Mouse (Mus musculus) ovary, adult 18-20 months (tissue): ENCODE measurements around the gene Zswim2.
"Not testable (repeated sequence)": the region's sequence is repeated elsewhere in the genome, so short reads cannot be mapped to it uniquely, and the experiment has no call there.

Experiments
- DNase-seq: peaks from one replicate; pipeline ENCODE4 v3.0.0; 2022; ENCODE audit warnings: low spot score, mixed read lengths

The Zswim2 gene

GRCm38 (mm10) chr2:83940931-83941361 is at the start of gene Zswim2:
TSS of gene Zswim2 (minus strand) at chr2:83941228.
- DNase-seq, result peak; percentile 36

DNA sequence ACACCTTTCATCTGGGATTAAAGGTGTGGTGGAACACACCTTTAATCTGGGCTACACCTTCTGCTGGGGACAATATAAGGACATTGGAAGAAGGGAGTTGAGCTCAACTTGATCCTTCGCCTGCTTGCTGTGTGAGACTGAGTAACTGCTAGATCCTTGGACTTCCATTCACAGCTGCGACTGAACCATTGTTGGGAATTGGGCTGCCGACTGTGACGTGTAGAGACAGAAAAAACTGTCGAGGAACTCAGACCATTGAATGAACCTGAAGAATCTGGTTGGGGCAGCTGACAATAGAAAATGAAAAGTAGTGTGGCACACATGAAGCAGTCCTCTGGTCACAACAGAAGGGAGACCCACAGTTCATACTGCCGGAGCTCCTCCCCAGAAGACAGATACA is 49.2 kb upstream of the Zswim2 start, which contains the start of gene Gm13691:
Gm13691 (plus strand) TSS at position 301 of the 400 bp plus-strand sequence.
- DNase-seq, result not testable (repeated sequence)

DNA sequence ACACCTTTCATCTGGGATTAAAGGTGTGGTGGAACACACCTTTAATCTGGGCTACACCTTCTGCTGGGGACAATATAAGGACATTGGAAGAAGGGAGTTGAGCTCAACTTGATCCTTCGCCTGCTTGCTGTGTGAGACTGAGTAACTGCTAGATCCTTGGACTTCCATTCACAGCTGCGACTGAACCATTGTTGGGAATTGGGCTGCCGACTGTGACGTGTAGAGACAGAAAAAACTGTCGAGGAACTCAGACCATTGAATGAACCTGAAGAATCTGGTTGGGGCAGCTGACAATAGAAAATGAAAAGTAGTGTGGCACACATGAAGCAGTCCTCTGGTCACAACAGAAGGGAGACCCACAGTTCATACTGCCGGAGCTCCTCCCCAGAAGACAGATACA is 43.4 kb upstream of the Zswim2 start, which contains the start of gene Gm13697:
Gm13697 (plus strand) TSS at position 301 of the 400 bp plus-strand sequence.
- not testable (repeated sequence) for DNase-seq

DNA sequence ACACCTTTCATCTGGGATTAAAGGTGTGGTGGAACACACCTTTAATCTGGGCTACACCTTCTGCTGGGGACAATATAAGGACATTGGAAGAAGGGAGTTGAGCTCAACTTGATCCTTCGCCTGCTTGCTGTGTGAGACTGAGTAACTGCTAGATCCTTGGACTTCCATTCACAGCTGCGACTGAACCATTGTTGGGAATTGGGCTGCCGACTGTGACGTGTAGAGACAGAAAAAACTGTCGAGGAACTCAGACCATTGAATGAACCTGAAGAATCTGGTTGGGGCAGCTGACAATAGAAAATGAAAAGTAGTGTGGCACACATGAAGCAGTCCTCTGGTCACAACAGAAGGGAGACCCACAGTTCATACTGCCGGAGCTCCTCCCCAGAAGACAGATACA is 37.6 kb upstream of the Zswim2 start, which contains the start of gene Gm13694:
Gm13694 (plus strand) TSS at position 301 of the 400 bp plus-strand sequence.
- not testable (repeated sequence) for DNase-seq

- DNase-seq, result not testable (repeated sequence)
These were observed 31.8 kb upstream of the Zswim2 start, which contains the start of gene Gm13696 for GRCm38 (mm10) chr2:83972823-83973222. TSS of gene Gm13696 (plus strand) at chr2:83973123.

- DNase-seq, result not testable (repeated sequence)
These were observed 26.0 kb upstream of the Zswim2 start, which contains the start of gene Gm13695 for GRCm38 (mm10) chr2:83967013-83967412. TSS of gene Gm13695 (plus strand) at chr2:83967313.

GRCm38 (mm10) chr2:83961203-83961602 is 20.2 kb upstream of the Zswim2 start, which contains the start of gene Gm13693:
TSS of gene Gm13693 (plus strand) at chr2:83961503.
- not testable (repeated sequence) for DNase-seq

DNA sequence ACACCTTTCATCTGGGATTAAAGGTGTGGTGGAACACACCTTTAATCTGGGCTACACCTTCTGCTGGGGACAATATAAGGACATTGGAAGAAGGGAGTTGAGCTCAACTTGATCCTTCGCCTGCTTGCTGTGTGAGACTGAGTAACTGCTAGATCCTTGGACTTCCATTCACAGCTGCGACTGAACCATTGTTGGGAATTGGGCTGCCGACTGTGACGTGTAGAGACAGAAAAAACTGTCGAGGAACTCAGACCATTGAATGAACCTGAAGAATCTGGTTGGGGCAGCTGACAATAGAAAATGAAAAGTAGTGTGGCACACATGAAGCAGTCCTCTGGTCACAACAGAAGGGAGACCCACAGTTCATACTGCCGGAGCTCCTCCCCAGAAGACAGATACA is 14.4 kb upstream of the Zswim2 start, which contains the start of gene Gm13698:
Gm13698 (plus strand) TSS at position 301 of the 400 bp plus-strand sequence.
- not testable (repeated sequence) for DNase-seq

DNA sequence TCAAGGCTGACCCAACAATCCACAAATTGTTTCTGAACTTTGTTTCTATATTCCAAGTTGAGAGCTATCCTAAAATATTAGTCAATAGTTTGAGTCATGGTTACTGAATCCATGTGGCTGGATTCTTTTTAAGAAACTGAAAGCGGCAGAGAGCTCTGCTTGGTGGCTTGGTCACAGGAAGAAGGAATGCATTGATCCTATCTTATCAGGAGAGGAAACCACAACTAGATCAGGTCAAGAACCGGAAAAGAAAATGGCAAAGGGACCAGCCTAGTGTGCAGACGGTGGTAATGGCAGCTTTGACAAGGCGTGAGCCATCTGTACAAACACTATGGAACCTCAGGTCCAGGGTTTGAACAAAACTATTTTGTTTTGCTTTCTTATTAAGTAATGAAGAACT is 764 bp upstream of the Zswim2 start:
- DNase-seq, result no peak

GRCm38 (mm10) chr2:83941378-83941777 is 350 bp upstream of the Zswim2 start:
- DNase-seq, result no peak

GRCm38 (mm10) chr2:83929478-83930088 is 11.4 kb downstream of the Zswim2 start:
- no peak for DNase-seq

DNA sequence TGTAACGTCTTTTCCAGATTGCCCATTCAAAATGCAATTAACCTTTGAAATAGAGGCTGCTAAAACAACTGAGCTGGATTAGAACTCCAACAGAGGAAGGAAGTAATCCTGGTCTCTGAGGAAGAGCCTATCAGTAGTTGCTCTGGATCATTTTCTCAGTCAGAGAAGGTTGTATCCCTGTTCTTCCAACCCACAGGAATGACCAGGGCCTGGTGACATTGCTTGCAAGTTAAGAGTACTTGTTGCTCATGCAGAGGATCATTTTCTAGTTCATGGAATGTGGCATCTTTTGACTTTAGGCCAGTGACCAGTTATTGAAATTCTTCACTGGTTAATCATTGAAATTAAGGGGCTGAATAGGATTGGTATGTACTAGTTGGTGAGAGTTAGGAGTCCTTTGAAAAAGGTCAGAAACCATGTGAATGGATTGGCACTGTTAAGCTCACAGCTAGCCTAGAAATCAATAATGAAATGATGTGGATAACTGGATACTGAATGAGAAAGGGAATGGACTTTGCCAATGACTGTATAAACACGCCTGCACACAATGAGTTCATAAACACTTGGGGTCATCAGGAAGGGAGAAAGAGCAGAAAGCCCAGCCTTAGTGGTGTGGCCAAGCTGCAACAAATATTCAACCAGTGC is 39.0 kb downstream of the Zswim2 start:
- DNase-seq, result no peak

DNA sequence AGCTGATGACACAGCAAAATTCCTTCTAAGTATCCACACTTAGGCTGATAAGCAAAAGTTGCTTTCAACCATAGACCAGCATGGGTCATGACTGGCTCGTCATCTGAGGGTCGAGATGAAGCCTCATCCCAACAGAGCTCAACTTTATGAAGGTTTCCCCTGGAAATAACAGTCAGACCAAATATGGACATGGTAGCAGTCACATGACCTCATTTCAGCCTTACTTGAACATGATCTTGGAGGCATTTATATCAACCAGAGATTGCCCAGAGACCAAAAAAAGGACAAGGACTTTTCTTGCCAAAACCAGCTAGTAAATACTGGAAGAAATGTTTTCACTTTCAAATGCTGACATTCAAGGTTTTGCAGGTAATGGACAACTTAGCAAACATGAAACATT is 47.3 kb downstream of the Zswim2 start:
- no peak for DNase-seq

DNA sequence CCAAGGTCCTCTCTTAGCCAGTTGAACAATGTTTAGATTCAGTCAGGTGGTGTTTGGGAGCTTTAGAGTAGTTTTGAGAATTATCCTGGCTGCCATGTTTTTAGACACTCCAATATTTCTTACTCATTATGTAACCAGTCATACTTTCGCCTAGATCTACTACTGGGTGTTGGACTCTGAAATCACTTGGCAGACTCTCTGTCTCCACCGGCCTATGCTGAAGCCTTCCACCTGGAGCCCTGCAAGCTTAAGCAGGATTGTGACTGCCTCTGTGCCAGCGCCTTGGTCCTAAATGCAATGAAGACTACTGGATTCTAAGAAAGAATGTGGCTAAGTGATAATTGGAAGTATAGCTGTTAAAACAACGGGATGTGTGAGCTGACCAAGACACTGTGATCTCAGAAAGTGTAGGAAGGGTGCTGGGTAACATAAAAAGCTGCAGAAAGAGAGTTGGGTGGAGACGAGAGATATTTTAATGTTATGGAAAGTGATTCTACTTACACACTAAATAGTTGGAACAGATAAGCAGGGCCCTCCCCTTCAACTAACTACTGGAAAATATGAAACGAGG is 57.1 kb downstream of the Zswim2 start:
- DNase-seq, result no peak
